Mouse (Mus musculus): ENCODE measurements around the gene Trpt1.

GRCm38 (mm10) chr19:6992011-6992858, 3.7 kb upstream of the Trpt1 start, which contains the start of gene Dnajc4:
- TF ChIP-seq CTCF (IDR thresholded peaks at IDR 0.05; ENCODE audit: control insufficient read depth, insufficient read depth, insufficient read length) (no peak), MYOD1 (IDR thresholded peaks at IDR 0.05; ENCODE audit: control insufficient read depth, insufficient read length, low read depth) (no peak), MAX (IDR thresholded peaks at IDR 0.05) (no peak)
